Mouse (Mus musculus) liver, embryonic 13.5 days (tissue): ENCODE measurements at regions not wholly inside any gene's neighbourhood (a gene's known extent, or its start where the extent isn't known, plus 50 kb on each side); places are given as distances from the start of the nearest gene placed in this dataset.

ENCODE experiments used
- ATAC-seq: fragments of 200-750 bp; cut with Nextera tagmentation; 2 replicates; pipeline ENCODE4 v1.8.0; 2017; ENCODE audit warnings: low read depth, mild to moderate bottlenecking, moderate number of reproducible peaks, moderate library complexity
- DNase-seq: peaks from one replicate; pipeline ENCODE4 v3.0.0; 2022
- H3K27ac ChIP-seq: fragments of 300-500 bp; sonication (generic); 2 replicates; pipeline ENCODE4 v1.5.1; 2015; ENCODE audit warnings: moderate library complexity, mild to moderate bottlenecking, inconsistent platforms
- H3K27me3 ChIP-seq: fragments of 300-500 bp; sonication (generic); 2 replicates; pipeline ENCODE4 v1.6.1; 2015; ENCODE audit warnings: mild to moderate bottlenecking, inconsistent platforms
- H3K36me3 ChIP-seq: fragments of 300-500 bp; sonication (generic); 2 replicates; pipeline ENCODE4 v1.6.1; 2015; ENCODE audit warnings: mild to moderate bottlenecking, inconsistent platforms
- H3K4me1 ChIP-seq: fragments of 300-500 bp; sonication (generic); replicated peaks from 2 replicates; pipeline ENCODE4 v1.6.1; 2015; ENCODE audit warnings: inconsistent platforms
- H3K4me2 ChIP-seq: fragments of 300-500 bp; sonication (generic); 2 replicates; pipeline ENCODE4 v1.6.1; 2015; ENCODE audit warnings: inconsistent platforms, mild to moderate bottlenecking, moderate library complexity
- H3K4me3 ChIP-seq: fragments of 300-500 bp; sonication (generic); replicated peaks from 2 replicates; pipeline ENCODE4 v1.5.1; 2015; ENCODE audit warnings: mild to moderate bottlenecking, inconsistent platforms
- H3K9ac ChIP-seq: fragments of 300-500 bp; sonication (generic); 2 replicates; pipeline ENCODE4 v1.6.1; 2015; ENCODE audit warnings: mild to moderate bottlenecking, inconsistent platforms
- H3K9me3 ChIP-seq: fragments of 300-500 bp; sonication (generic); replicated peaks from 2 replicates; pipeline ENCODE4 v1.6.1; 2016; ENCODE audit warnings: inconsistent platforms
- WGBS: fragments of 180-500 bp; shearing (Covaris S2); methylation state at CpG from one replicate; pipeline ENCODE4 v1.1.7; 2015; ENCODE audit not compliant: insufficient replicate concordance; 5-methylcytosine and 5-hydroxymethylcytosine counted together

DNA sequence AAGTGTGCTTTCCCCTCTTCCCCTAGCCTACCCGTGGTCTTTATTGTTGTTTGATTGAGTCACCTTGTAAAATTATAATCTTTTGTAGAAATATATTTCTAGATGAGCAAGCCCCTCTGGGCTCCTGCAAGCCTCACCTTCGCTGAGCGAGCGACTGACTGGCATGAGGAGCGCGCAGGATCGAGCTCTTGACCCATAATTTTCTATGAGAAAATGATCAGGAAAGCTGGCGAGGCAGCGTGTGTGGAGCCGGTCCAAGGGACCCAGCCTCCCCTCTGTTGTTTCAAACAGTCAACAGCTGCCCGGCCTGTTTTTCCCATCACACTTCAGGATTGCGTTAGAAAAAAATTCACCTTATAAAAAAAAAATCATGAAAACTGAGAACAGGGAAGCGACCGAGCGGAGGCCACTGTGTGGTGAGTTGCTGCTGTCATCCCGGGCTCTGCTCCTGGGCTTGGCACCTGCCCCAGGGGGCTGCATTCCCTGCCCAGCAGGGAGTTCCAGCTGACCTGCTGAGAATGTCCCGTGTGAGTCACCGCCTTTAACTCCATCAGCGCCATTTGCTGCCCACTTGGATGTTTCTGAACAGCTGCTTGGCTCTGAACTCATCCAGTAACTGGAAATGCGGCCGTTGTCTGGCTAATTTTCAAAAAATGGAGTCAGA is 180.5 kb upstream of the Runx1 start:
- Histone ChIP-seq H3K27ac (no peak overlapping the region), H3K4me2 (no peak overlapping the region), H3K36me3 (no peaks in the 10 kb centered on the region), H3K4me1 (no peaks in the 10 kb centered on the region), H3K9me3 (no peaks in the 10 kb centered on the region), H3K4me3 (no peak overlapping the region), H3K9ac (no peak overlapping the region), H3K27me3 (peaks cover 20% of the 10 kb centered on the region)
- ATAC-seq (no peak), DNase-seq (no peak)
- WGBS: 30% methylated on average over 21 of the region's 21 CpGs

DNA sequence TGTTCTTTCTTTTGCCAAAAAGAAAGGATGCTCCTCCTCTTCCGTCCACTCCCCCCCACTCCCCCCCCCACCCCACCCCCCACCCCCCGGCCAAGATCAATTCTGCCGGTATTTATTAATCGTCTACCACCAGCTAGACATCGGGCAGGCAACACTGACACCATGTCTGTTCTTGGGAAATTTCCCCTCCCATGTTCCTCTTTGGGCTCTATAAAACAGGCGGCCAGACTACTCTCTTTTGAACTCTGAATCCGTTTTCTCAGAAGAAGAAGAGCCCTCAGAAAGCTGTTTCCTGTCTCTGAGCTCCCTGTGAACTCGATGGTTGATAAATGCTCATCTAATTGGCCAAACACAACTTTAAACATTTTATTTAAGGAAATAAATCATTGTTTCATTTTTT is 179.5 kb upstream of the Runx1 start:
- Histone ChIP-seq H3K4me2 (no peak overlapping the region), H3K27me3 (peaks cover 20% of the 10 kb centered on the region), H3K4me3 (no peak overlapping the region), H3K36me3 (no peaks in the 10 kb centered on the region), H3K9ac (no peak overlapping the region), H3K9me3 (no peaks in the 10 kb centered on the region), H3K27ac (no peak overlapping the region), H3K4me1 (no peaks in the 10 kb centered on the region)
- no peak for ATAC-seq
- 9% methylated on average over 8 of the region's 8 CpGs for WGBS
- DNase-seq: no peak

DNA sequence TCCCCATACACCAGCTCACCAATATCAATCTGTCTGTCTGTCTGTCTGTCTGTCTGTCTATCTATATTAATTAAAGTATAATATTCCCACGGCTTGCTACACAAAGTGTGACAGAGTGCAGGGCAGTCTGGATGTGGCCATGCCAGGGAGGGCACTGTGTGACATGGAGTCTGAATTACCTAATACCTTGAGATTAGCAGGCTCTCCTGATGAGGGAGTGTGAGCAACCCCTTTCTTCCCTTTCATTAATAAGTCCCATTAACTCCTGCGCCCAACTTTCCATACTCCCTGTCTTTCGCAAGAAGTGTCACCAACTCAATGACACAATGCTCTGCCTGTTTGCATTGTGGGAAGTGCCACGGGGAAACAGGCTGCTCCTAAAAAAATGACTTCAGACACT is 177.9 kb upstream of the Runx1 start:
- Histone ChIP-seq H3K27me3 (peaks cover 20% of the 10 kb centered on the region), H3K9me3 (no peaks in the 10 kb centered on the region), H3K9ac (no peak overlapping the region), H3K4me2 (no peak overlapping the region), H3K4me3 (no peak overlapping the region), H3K4me1 (no peaks in the 10 kb centered on the region), H3K27ac (no peak overlapping the region), H3K36me3 (no peaks in the 10 kb centered on the region)
- WGBS: 52% methylated on average over 4 of the region's 4 CpGs
- DNase-seq (no peak), ATAC-seq (no peak)

DNA sequence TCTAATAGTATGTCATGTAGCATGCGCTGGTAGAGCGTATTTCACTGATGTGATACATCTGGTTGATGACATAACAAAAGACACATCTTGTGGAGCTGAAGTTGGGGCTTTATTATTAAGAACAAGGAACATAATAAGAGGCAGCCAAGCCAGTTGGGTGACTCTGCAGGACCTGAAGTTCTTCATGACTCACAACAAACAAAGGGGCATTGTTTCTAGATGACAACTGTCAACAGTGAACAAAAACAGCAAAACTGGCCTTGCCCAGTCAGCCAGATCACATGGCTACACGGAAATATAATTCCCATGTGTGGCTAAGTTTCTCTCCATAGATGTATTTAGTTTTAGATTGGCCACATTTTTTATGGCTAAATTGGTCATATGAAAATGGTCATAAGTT is 172.7 kb upstream of the Runx1 start:
- no peaks in the 10 kb centered on the region for H3K36me3 ChIP-seq
- H3K4me2 ChIP-seq: no peak overlapping the region
- no peaks in the 10 kb centered on the region for H3K4me1 ChIP-seq
- ATAC-seq: no peak
- H3K4me3 ChIP-seq: no peak overlapping the region
- H3K9me3 ChIP-seq: no peaks in the 10 kb centered on the region
- no peak for DNase-seq
- H3K9ac ChIP-seq: no peak overlapping the region
- no peak overlapping the region for H3K27ac ChIP-seq
- no peaks in the 10 kb centered on the region for H3K27me3 ChIP-seq
- WGBS: 70% methylated on average over 3 of the region's 3 CpGs

DNA sequence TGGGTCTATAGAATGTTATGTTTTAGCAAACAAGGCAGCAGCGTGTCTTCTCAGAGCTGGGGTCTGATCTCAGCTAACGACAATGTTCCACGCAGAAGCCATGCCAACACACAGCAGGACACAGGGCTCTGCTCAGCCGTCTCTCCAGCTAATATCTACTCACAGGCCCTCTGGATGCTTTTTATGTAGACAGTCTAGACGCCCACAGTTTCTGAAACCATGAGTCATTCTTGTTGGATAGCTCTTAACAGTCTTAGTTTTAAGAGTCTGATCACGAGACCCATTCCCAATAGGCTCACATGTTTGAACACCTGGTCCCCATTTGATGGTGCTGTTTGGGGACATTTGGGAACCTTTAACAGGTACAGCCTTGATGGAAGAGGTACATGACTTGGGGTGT is 171.7 kb upstream of the Runx1 start:
- Histone ChIP-seq H3K27me3 (no peaks in the 10 kb centered on the region), H3K27ac (no peak overlapping the region), H3K4me1 (no peaks in the 10 kb centered on the region), H3K4me3 (no peak overlapping the region), H3K36me3 (no peaks in the 10 kb centered on the region), H3K9ac (no peak overlapping the region), H3K4me2 (no peak overlapping the region), H3K9me3 (no peaks in the 10 kb centered on the region)
- 66% methylated on average over 6 of the region's 6 CpGs for WGBS
- DNase-seq (no peak), ATAC-seq (no peak)

DNA sequence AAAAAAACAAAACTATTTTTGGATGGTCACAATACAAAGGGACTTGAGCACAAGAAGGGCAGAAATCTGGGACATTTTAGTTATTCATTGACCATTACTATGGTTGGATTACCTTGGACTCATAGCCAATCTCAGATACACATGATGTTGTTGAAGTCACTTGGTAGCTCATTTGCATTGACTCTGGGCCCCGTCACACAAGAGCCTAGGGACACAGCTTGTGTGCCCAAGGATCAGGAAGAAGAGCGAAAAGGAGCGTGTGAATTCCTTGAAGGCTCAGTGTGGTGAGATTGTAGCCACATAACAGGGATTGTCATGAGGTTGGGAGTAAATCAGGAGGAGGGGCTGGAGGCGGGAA is 170.0 kb upstream of the Runx1 start:
- no peak overlapping the region for H3K4me3 ChIP-seq
- H3K4me2 ChIP-seq: no peak overlapping the region
- 62% methylated on average over 4 of the region's 4 CpGs for WGBS
- no peak overlapping the region for H3K9ac ChIP-seq
- no peaks in the 10 kb centered on the region for H3K4me1 ChIP-seq
- ATAC-seq (no peak), DNase-seq (no peak)
- no peak overlapping the region for H3K27ac ChIP-seq
- H3K27me3 ChIP-seq: no peaks in the 10 kb centered on the region
- H3K36me3 ChIP-seq: no peaks in the 10 kb centered on the region
- H3K9me3 ChIP-seq: no peaks in the 10 kb centered on the region

DNA sequence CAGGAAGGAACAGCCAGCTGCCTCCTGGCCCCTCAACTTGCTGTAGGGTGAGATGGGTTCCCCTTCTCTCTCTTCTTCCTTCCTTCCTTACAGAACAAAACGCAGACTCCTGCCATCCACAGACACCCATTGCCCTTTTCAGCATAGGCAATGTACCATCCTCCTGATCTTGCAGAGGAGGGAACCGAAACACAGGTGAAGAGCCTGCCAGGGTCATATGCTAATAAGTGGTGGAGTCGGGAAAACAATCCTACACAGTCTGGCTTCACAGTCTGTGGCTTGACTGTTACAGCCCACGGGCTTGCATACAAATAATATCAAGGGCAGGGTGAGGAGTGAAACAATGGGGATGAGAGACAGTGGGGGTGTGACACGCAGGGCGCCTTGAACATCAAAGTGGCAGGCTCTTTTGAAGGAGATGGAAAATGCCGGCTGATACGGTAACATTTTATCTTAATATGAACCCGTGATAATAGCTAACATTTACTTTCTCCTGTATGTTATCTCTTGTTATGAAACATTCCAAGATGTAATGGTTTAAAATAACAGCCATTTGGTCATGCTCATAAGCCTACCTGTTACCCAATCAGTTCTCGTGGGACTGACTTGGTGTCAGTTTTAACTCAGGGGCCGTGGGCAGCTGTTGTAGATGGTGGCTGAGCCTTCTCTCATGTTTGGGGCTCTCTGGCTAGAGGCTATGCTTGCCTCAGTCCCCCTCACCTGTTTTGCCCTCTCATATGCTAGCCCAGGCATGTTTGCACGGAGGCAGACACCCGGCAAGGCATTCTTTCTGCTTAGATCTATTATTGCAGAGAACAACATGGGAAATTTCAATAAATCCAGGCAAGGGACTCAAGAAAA is 169.4 kb upstream of the Runx1 start:
- no peak overlapping the region for H3K27ac ChIP-seq
- H3K27me3 ChIP-seq: no peaks in the 10 kb centered on the region
- no peaks in the 10 kb centered on the region for H3K9me3 ChIP-seq
- H3K9ac ChIP-seq: no peak overlapping the region
- ATAC-seq (no peak), DNase-seq (no peak)
- WGBS: 61% methylated on average over 13 of the region's 13 CpGs
- no peaks in the 10 kb centered on the region for H3K4me1 ChIP-seq
- H3K4me3 ChIP-seq: no peak overlapping the region
- H3K36me3 ChIP-seq: no peaks in the 10 kb centered on the region
- no peak overlapping the region for H3K4me2 ChIP-seq

DNA sequence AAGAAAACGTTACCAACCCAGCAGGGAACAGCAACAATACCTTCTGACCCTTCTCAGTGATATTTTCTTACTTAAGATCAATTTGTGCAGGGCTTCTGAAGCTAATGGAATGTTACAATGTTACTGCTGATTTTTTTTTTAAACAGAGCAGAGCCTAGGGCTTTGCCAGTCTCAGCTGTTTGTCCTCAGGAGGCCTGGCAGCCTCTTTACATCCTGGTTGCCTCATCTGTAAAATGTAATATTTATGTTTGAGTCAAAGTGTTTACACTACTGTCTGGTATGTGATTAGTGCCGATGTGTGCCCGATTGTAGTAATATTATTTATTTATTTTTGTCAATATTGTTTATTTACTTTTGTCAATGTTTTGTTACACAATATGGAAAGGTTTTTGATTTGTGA is 166.9 kb upstream of the Runx1 start:
- Histone ChIP-seq H3K4me2 (no peak overlapping the region), H3K4me1 (no peaks in the 10 kb centered on the region), H3K4me3 (no peak overlapping the region), H3K27ac (no peak overlapping the region), H3K9me3 (no peaks in the 10 kb centered on the region), H3K27me3 (no peaks in the 10 kb centered on the region), H3K9ac (no peak overlapping the region), H3K36me3 (no peaks in the 10 kb centered on the region)
- no peak for ATAC-seq
- 61% methylated on average over 3 of the region's 3 CpGs for WGBS
- DNase-seq: no peak

DNA sequence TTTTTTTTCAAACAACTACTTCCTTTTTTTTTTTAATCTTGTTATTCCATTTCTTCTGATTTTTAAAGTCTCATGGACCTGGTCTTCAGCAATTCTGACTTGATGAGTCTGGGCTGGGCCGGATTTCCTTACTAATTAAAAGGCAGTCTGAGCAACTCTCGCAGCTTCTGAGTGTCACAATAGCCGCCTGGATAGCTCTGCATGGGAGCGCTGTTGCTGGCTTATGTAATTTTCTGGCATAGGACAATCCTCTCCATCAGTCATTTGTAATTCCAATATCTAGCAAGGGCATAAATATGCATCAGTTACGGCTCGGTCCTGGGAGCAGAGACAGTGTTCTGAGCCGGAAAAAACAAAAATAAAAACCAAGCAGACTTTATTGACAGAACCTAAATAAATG is 165.5 kb upstream of the Runx1 start:
- Histone ChIP-seq H3K9me3 (no peaks in the 10 kb centered on the region), H3K4me2 (no peak overlapping the region), H3K27me3 (no peaks in the 10 kb centered on the region), H3K9ac (no peak overlapping the region), H3K27ac (no peak overlapping the region), H3K4me3 (no peak overlapping the region), H3K36me3 (no peaks in the 10 kb centered on the region), H3K4me1 (no peaks in the 10 kb centered on the region)
- DNase-seq (no peak), ATAC-seq (no peak)
- WGBS: 72% methylated on average over 7 of the region's 7 CpGs

DNA sequence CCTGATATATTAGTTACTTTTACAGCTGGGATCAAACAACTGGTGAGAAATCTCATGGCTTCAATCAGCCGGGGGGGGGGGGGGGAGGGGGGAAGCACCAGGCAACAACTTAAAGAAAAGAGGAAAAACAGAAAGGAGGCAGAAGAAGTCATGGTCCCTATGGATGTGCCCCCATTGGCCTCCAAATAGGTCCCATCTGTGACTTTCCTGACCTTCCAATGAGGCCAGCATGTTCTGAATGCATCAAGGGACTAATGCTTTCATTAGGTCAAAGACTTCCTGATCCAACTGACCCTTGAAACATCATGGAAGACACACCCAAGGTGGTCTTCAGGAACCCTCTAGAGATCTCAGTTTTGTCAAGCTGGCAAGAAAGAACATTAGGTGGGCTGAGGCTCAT is 162.5 kb upstream of the Runx1 start:
- H3K27me3 ChIP-seq: no peaks in the 10 kb centered on the region
- WGBS: 17% methylated on average over 1 of the region's 1 CpGs
- no peak for DNase-seq
- no peak overlapping the region for H3K4me2 ChIP-seq
- no peak for ATAC-seq
- H3K9ac ChIP-seq: no peak overlapping the region
- no peaks in the 10 kb centered on the region for H3K36me3 ChIP-seq
- no peak overlapping the region for H3K27ac ChIP-seq
- no peaks in the 10 kb centered on the region for H3K4me1 ChIP-seq
- no peaks in the 10 kb centered on the region for H3K9me3 ChIP-seq
- H3K4me3 ChIP-seq: no peak overlapping the region

DNA sequence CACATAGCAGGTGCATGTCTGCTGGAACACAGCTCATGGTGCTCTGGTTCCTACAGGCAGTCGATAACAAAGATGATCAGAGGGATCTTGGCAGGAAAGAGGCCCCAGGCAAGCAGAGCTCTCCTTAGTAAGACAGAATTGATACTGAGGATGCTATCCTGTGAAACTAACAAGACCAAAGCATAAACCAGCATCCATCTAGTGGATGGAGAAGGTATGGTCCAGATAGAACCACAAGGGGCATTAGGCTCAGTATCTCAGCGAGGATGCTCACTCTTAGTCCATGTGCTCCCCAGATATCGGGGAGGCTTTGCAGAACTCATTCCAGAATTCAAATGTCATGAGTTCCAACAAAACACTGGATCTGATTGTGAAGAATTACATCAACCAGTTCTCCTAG is 162.1 kb upstream of the Runx1 start:
- H3K4me1 ChIP-seq: no peaks in the 10 kb centered on the region
- no peaks in the 10 kb centered on the region for H3K27me3 ChIP-seq
- 69% methylated on average over 3 of the region's 3 CpGs for WGBS
- H3K9ac ChIP-seq: no peak overlapping the region
- H3K27ac ChIP-seq: no peak overlapping the region
- H3K9me3 ChIP-seq: no peaks in the 10 kb centered on the region
- ATAC-seq: no peak
- no peak overlapping the region for H3K4me3 ChIP-seq
- no peak for DNase-seq
- H3K4me2 ChIP-seq: no peak overlapping the region
- no peaks in the 10 kb centered on the region for H3K36me3 ChIP-seq

DNA sequence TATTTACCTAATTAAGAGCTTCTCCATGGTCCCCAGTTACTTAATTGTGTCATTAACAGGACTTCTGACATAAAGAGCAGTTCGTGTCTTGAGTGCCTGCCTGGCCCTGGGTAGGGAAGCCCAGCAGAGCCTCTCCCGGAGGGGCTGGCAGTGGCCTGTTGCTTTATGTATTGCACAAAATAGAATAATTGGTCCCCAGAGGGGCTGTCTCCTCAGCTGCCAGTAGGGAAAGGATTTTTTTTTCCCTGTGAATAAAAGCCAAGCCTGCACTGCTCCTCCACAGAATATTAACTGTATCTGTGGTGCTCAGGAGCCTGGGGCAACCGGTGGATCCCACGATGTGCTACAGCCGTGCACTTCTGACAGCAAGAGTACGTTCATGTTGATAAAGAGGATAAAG is 159.8 kb upstream of the Runx1 start:
- H3K4me1 ChIP-seq: no peaks in the 10 kb centered on the region
- 65% methylated on average over 6 of the region's 6 CpGs for WGBS
- no peak for ATAC-seq

More for the DNA sequence above, 159.8 kb upstream of the Runx1 start:
- DNase-seq: no peak
- Histone ChIP-seq H3K27ac (no peak overlapping the region), H3K4me2 (no peak overlapping the region), H3K27me3 (no peaks in the 10 kb centered on the region), H3K9me3 (no peaks in the 10 kb centered on the region), H3K4me3 (no peak overlapping the region), H3K36me3 (no peaks in the 10 kb centered on the region), H3K9ac (no peak overlapping the region)
